Mouse (Mus musculus) thymus, adult 2 months (tissue): ENCODE data around the gene Lrig2. TPM values are rescaled to one million over a fixed set of nuclear protein-coding genes. Genes with fewer than 3 reads are reported as not detected.

Experiments
- DNase-seq: peaks from one replicate; pipeline ENCODE4 v3.0.0; 2021
- H3K27ac ChIP-seq: fragments of 200-500 bp; 2 replicates; pipeline ENCODE4 v1.5.1; 2012; ENCODE audit warnings: low read length, control low read depth; ENCODE audit not compliant: control insufficient read depth, insufficient read depth
- H3K27me3 ChIP-seq: fragments of 200-500 bp; 2 replicates; pipeline ENCODE4 v1.6.1; 2012; ENCODE audit warnings: mild to moderate bottlenecking, low read length, moderate library complexity, mixed read lengths; ENCODE audit not compliant: control insufficient read depth, insufficient read depth
- H3K36me3 ChIP-seq: fragments of 200-500 bp; 2 replicates; pipeline ENCODE4 v1.6.1; 2012; ENCODE audit warnings: mild to moderate bottlenecking, low read length, moderate library complexity; ENCODE audit not compliant: control insufficient read depth, insufficient read depth
- H3K4me1 ChIP-seq: fragments of 200-500 bp; replicated peaks from 2 replicates; pipeline ENCODE4 v1.6.1; 2012; ENCODE audit warnings: low read length; ENCODE audit not compliant: control insufficient read depth, insufficient read depth
- H3K4me3 ChIP-seq: fragments of 200-500 bp; 2 replicates; pipeline ENCODE4 v1.5.1; 2012; ENCODE audit warnings: mild to moderate bottlenecking, low read length, control low read depth, moderate library complexity; ENCODE audit not compliant: control insufficient read depth, insufficient read depth
- CTCF ChIP-seq: fragments of 200-500 bp; IDR thresholded peaks from 2 replicates; pipeline ENCODE4 v1.5.1; 2012; ENCODE audit warnings: mild to moderate bottlenecking, control low read depth, low read length, moderate library complexity, borderline replicate concordance; ENCODE audit not compliant: control insufficient read depth, poor library complexity, insufficient read depth; ENCODE audit errors: extremely low read depth
- POLR2A ChIP-seq: fragments of 200-500 bp; IDR thresholded peaks from 2 replicates; pipeline ENCODE4 v1.6.1; 2012; ENCODE audit warnings: mild to moderate bottlenecking, low read length, control low read depth, moderate library complexity; ENCODE audit not compliant: control insufficient read depth, poor library complexity, insufficient read depth; ENCODE audit errors: extremely low read depth
- WGBS: fragments of 180-500 bp; shearing (Covaris S2); methylation state at CpG from one replicate; pipeline ENCODE4 v1.1.7; 2018; 5-methylcytosine and 5-hydroxymethylcytosine counted together
- polyA plus RNA-seq: library from polyadenylated mRNA; depleted of rRNA; stranded (reverse); fragments of >200 nt; gene quantifications from 2 replicates; pipeline ENCODE4 v1.2.3, GENCODE M21; 2012

The Lrig2 gene
- polyA plus RNA-seq, 1 experiment: 10.7 TPM

- H3K27me3 ChIP-seq: no peaks in the 10 kb centered on the region
- TF ChIP-seq POLR2A: no peak
- H3K4me1 ChIP-seq: no peaks in the 10 kb centered on the region
- H3K36me3 ChIP-seq: no peaks in the 10 kb centered on the region
- WGBS: 89% methylated on average over 8 of the region's 8 CpGs
- no peak for DNase-seq
- H3K27ac ChIP-seq: no peak overlapping the region
- no peak overlapping the region for H3K4me3 ChIP-seq
These were observed 126.1 kb downstream of the Lrig2 start for GRCm38 (mm10) chr3:104385587-104385986.

GRCm38 (mm10) chr3:104383681-104384341 lies 127.9 kb downstream of the Lrig2 start:
- WGBS: 85% methylated on average over 9 of the region's 9 CpGs

GRCm38 (mm10) chr3:104378228-104378627 lies 133.5 kb downstream of the Lrig2 start:
- Histone ChIP-seq H3K4me1 (no peaks in the 10 kb centered on the region; the same call in 1 of the 2 replicates), H3K27ac (no peak overlapping the region), H3K4me3 (no peak overlapping the region), H3K27me3 (no peaks in the 10 kb centered on the region), H3K36me3 (no peaks in the 10 kb centered on the region)
- no peak for TF ChIP-seq CTCF
- DNase-seq: no peak
- WGBS: 95% methylated on average over 3 of the region's 3 CpGs

More at GRCm38 (mm10) chr3:104383681-104384341, 127.9 kb downstream of the Lrig2 start:
- Histone ChIP-seq H3K27me3 (no peaks in the 10 kb centered on the region), H3K27ac (no peak overlapping the region), H3K4me1 (no peaks in the 10 kb centered on the region), H3K4me3 (no peak overlapping the region), H3K36me3 (no peaks in the 10 kb centered on the region)
- TF ChIP-seq POLR2A (no peak), CTCF (no peak)
- no peak for DNase-seq

GRCm38 (mm10) chr3:104373907-104374306 lies 137.8 kb downstream of the Lrig2 start:
- WGBS: 87% methylated on average over 8 of the region's 8 CpGs
- Histone ChIP-seq H3K4me1 (no peaks in the 10 kb centered on the region; the same call in 1 of the 2 replicates), H3K27me3 (no peaks in the 10 kb centered on the region), H3K36me3 (no peaks in the 10 kb centered on the region), H3K4me3 (no peak overlapping the region), H3K27ac (no peak overlapping the region)
- TF ChIP-seq CTCF: no peak
- DNase-seq: no peak

GRCm38 (mm10) chr3:104372374-104372773 lies 139.3 kb downstream of the Lrig2 start:
- Histone ChIP-seq H3K4me3 (no peak overlapping the region), H3K27ac (no peak overlapping the region), H3K27me3 (no peaks in the 10 kb centered on the region), H3K36me3 (no peaks in the 10 kb centered on the region), H3K4me1 (no peaks in the 10 kb centered on the region; the same call in 1 of the 2 replicates)
- WGBS: 90% methylated on average over 2 of the region's 2 CpGs
- TF ChIP-seq POLR2A: no peak
- DNase-seq: no peak

GRCm38 (mm10) chr3:104367912-104368311 lies 143.8 kb downstream of the Lrig2 start:
- no peak overlapping the region for H3K4me3 ChIP-seq
- H3K27me3 ChIP-seq: no peaks in the 10 kb centered on the region
- DNase-seq: no peak
- no peaks in the 10 kb centered on the region for H3K36me3 ChIP-seq
- 90% methylated on average over 2 of the region's 2 CpGs for WGBS
- no peak overlapping the region for H3K27ac ChIP-seq
- TF ChIP-seq POLR2A: no peak
- no peak for TF ChIP-seq CTCF
- 0 out of 2 replicates have a peak, but pooled peaks cover 2% of the 10 kb centered on the region for H3K4me1 ChIP-seq

GRCm38 (mm10) chr3:104361814-104362213 lies 149.9 kb downstream of the Lrig2 start:
- Histone ChIP-seq H3K4me1 (0 out of 2 replicates have a peak, but pooled peaks cover 2% of the 10 kb centered on the region), H3K27ac (no peak overlapping the region)
- no peak for DNase-seq

More at GRCm38 (mm10) chr3:104361814-104362213, 149.9 kb downstream of the Lrig2 start:
- H3K4me3 ChIP-seq: no peak overlapping the region
- no peaks in the 10 kb centered on the region for H3K27me3 ChIP-seq
- no peak for TF ChIP-seq POLR2A
- no peak for TF ChIP-seq CTCF
- WGBS: 96% methylated on average over 8 of the region's 8 CpGs
- H3K36me3 ChIP-seq: no peaks in the 10 kb centered on the region
